Mouse (Mus musculus) kidney, postnatal 36 days (tissue): ENCODE data around the gene Rfx4.
A peak's percentile ranks its signal among the peaks of the same experiment; 100 is the strongest.

ENCODE experiments used
- DNase-seq, 2 experiments: peaks; one replicate each; pipeline ENCODE4 v3.0.0; 2021 to 2022; ENCODE audit warnings: mixed read lengths in 2 of 2

Rfx4 gene

DNA sequence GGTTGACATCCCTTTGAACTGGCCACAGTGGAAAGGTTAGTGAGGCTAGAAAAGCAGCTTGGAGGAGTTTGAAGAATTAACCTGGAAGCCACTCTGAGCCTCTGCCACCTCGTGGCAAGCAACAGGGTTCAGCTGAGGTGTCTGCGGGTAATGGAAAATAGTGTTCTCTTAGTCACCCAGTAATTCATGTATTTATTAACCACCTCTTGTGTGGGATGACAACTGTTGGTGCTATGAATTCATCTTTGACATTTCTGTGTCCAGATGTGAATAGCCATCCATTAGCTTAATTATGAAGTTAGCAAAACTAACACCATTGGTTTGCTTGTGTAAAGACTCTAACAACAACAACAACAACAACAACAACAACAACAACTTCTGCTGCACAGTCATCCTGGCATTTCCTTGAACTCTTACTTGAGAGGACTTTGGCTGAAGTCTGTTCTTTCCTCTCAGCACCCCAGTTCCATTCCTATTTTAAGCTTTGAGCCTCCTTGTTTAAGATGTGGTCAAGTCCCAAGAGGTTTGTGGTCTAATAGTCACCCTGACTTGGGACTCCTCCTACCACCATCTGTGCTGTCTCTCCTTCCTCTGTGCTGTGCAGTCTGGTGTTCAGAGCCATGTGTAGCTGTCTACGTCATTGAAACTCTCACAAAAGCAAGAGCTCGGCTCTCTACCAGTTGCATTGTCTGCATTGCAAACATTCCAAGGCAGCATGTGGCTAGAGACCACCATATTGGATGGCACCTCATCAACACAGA lies 60.0 kb downstream of the Rfx4 start:
- DNase-seq: peak; percentile 5 to 20

DNA sequence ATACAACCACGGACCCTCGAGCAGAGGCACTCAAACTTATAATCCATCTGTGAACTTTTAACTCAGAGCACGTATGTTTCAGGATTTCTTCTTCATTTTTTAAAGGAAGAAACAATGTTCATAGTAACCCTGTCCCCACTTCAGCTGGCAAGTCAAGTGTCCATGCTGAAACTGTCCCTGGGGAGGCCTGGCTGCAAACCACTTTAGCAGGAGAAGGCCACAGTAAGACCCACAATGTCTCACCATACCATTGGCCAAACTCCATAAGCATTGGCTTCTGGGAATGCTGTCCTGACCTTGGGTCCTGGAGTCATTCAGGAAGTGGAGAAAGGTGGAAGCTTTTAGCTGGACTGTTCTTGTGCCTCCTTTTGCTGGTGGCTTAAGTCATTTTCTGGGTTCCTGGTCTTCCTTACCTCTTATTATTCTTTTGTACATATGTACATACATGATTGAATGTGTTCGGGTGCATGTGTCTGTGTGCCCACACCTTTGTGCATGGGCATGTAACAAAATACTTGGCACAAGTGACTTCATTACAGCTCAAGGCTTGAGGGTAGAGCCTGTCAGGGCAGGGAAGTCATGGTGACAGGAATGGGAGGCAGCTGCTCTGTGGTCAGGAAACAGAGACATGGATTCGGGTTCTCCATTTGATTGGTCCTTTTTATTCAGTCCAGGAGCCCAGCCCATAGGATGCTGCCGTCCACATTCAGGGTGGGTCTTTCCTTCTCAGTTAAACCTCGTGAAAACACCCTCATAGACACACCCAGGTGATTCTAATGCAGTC lies 61.4 kb downstream of the Rfx4 start:
- DNase-seq: no peak

DNA sequence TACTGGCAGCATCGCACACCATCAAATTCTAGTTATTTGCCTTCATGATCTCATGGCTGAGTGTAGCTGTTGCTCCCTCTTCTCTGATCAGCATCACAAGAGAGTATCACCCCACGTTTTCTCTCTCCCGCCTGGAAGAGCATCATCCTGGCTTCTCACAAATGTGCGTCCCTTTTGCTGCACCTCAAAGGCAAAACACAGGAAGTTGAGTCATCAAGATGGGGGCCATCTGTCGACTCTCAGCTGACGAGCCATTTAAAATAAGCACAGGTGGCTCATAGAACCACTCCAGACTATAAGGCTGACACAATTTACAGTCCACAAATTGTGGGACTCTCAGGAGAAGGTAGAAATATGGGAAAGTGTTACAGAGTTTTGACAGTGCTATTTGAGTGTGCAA lies 63.8 kb downstream of the Rfx4 start:
- DNase-seq: no peak

DNA sequence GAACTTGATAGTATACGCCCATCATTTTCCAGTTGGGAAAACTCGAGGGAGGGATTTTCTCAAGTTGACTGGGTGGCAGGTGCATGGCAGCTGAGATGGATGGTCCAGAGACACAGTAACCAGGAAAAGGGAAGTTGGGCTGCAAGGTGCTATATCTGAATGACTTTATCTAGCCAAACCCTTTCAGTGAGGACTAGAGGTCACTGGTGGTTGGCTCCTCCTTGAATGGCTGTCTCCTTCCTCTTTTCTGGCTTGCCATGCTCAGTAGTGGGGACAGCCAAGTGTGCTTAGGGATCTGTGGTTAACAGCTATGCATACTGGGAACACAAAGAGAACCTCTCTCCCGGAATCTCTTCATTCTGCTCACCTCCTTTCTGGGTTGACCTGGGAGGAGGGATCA lies 64.4 kb downstream of the Rfx4 start:
- DNase-seq: no peak

DNA sequence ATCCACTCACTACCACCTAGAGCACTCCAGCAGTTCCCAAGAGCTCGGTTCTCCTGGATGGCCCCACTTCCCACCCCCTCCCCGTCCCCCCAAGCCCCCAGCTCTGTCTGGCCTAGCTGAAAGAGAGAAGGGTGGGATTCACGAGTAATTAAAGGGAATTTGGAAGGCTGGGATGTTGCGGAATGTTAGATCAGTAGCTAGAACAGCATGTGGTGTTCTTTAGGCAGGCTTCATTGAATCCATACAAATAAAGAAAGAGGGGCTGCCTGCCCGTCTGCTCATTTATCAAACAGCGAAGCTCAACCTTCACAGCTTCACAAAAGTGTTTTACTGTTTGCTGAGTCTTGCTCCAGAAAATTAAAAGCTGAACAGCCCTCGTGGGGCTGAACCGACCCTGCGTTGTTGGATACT lies 66.9 kb downstream of the Rfx4 start:
- no peak for DNase-seq

DNA sequence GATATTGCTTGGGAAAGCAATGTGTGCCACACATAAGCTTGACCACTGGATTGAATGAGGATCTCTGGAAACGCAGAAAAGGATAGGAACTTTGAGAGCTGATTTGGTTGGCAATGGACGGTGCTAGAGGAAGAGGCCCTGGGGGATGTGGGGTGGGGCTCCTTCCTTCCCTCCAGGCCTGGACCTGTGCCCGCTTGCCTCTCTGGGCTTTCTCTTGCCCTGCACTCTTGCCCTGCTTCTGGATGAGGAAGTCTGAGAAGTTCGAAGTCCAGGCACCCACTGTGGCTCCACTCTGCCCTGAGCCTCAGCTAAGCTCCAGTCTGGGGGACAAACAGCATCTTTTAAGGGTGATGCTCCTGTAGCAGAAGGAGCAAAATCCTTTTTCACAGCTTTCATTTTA lies 67.8 kb downstream of the Rfx4 start:
- peak; percentile 29 to 63 for DNase-seq

DNA sequence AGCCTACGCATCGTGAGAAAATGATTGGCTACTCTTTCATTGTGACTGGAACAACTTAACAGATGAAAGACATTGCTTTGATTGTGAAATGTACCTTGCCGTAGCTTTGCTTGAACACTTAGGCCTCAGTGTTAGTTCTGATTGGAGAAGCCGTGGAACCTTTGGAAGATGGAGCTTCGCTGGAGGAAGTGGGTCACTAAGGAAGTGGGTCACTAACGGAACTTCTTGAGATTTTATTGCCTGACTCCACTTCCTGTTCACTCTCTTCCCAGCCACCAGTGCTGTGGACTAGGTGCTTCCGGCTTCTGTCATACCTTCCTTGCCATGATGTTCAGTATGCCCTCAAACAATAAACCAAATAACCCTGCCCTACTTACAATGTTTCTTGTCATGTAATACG lies 73.1 kb downstream of the Rfx4 start:
- DNase-seq: no peak

DNA sequence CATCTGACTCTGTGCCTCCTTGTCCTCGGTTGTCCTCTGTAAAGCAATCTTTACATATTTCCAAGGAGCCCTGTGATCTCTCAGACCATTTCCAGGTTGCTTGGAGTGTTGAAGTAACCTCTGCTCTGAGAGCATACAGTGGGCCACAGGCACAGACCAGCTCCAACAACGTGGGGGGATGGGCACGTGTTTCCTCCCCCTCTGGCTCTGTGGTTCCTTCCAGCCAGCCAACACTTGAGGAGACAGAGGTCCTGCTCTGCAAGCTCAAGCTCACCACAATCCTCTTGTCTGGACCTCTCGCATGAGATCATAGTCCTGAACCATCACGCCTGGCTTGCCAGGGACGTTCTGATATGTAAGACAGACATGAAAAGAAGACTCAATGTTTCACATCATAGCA lies 79.7 kb downstream of the Rfx4 start:
- no peak for DNase-seq

DNA sequence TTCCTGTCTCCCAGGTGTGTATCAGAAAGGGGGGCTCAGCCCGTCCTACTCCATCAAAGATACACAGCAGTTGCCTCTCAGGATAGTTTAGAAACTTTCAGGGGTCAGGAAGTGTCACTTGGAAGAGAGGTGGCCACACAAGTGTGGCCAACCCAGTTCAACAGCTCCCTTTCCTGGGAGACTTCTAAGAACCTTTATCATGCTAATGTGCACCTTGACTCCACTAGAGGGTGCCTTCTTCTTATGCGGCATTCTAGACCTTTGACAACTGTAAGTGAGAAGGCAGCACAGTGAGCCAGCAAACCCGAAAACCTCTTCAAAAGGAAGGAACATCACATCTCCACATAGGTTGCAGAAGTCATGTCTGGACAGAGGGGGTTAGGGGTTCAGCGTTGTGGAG lies 80.2 kb downstream of the Rfx4 start:
- peak; percentile 46 to 62 for DNase-seq

DNA sequence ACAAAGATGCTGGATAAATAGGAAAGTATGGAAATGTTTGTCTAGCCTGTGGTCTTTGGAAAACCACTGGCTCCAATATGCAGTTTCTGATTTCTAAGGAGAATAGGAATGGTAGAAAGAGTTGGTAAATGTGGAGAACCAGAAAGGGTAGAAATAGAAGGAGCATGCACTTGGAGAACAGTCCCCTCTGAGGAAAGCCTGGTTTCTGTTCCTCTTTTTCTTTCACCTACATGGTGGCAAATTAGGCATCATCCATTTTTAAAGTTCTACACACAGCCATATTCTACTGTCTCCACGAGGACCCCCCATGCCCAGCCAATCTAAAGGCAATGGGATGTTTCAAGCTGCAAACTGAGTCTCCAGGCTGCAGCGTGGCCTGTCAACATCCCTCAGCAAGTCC lies 81.5 kb downstream of the Rfx4 start:
- DNase-seq: no peak

DNA sequence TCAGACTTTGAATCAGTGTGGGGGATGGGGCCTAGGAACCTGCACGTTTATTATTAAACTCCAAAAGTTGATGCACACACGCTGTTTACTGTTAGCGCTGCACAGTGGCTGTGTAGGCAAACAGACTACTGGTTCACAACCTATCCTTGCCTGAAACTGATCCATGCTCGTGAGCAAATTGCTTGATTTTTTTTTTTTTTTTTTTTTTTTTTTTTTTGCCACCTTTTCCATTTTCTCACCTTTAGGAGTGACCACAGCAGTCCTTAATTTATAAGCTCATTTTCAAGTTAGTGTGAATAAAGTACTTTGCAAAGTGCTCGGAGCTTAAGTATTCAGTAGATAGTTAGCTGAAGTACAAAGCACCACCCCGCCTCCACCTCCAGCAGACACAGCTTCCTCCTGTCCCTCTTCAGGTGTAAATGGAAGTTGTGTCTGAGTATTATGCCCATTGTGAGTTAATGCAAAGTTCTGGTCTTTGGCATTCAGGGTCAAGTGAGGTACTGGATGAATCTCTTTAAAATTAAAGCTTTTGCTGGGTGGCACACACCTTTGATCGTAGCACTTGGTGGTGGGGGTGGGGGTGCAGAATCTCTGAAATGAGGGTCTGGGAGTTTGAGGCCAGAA lies 83.1 kb downstream of the Rfx4 start:
- no peak for DNase-seq

DNA sequence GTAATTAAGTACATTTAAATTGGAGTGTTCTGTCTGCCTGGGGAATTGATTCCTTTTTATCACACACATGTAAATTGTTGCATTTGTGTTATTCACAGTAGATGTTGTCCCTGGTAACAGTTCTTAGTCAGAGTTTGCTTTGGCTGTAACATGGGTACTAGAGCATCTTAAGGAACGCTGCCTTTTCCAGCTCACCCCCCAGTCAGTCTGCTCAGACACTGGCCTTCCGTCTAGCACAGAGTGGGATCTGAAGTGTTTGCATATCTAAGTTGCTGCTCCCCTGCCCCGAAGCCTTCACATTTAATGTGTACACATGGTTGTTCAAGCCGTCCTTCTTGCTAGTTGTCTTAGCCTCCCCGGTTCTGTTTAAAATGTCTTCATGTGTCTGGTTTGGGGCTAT lies 90.8 kb downstream of the Rfx4 start:
- DNase-seq: no peak

DNA sequence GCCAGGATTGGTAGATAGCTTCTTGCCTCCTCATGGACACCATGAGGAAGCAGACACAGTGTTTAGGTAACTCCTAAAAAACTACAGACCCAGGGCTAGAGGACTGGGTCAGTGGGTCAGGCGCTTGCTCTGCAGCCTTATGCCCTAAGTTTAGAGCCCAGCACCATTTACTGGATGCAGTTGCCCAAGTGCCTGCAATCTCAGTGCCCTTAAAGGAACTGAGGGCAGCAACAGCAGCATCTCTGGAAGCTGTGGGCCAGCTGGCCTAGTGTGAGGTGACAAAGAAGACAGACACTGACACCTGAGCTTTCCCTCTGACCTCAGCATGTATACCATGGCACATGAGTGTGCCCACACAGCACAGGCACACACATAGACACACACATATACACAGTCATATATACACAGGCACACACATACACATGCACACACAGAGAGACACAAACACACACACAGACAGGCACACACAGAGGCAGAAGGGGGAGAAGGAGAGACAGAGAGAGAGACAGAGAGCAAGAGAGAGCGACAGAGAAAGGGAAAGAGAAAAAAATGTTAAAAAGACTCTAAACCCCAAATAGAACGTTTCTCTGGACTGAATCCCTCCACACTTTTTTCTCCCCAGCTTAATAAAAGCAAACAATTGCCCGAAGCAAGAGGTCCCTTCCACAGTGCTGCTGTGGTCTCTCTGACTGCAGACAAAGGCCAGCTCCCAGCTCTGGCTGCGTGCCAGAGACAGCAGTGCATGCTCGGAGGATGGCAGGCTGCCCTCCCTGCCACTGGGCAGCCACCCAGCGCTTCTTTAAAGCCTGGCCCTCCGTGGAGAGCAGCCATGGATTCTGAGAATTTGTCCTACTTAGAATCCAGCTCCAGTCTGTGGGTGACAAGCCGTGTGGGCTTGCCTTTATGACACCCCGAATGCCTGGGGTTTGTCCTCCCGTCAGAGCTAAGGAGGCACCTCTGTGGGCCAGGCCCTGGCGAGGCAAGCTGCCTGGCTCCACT lies 96.4 kb downstream of the Rfx4 start:
- peak; percentile 76 to 91 for DNase-seq

DNA sequence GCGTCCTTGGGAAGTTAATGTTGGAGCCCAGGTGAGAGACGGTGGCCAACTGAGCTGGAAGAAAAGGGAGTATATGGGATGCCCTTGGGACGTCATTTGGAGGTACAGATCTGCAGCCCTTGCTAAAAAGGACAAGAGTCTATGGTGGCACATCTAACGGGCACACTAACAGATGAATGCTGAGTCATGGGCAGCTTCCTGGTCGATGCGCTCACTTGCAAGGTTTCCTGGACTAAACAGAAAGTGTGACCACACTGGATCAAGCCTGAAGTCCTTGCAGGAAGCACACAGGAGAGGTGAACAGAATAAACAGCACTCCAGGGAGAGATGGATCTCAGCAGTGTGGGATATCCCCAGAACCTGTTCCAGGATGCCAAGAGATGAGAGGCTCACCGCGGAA lies 98.2 kb downstream of the Rfx4 start:
- no peak for DNase-seq

DNA sequence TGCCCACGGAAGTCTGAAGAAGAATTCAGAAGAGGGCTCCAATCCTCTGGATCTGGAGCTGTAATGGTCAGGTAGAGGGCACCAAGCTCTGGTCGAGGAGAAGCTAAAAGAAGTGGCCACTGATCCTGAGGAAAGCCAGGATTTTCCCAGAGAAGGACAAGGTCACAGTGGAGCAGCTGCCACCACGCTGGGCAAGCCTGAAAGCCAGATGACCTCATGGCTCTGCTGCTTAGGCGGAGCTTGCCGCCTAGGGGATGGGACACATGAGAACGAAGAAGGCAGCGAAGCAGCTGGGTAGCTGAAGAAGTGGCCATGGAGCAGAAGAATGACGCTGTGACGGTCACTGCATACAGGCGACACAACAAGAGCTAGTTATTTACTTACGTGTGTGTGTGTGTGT lies 99.6 kb downstream of the Rfx4 start:
- DNase-seq: no peak

DNA sequence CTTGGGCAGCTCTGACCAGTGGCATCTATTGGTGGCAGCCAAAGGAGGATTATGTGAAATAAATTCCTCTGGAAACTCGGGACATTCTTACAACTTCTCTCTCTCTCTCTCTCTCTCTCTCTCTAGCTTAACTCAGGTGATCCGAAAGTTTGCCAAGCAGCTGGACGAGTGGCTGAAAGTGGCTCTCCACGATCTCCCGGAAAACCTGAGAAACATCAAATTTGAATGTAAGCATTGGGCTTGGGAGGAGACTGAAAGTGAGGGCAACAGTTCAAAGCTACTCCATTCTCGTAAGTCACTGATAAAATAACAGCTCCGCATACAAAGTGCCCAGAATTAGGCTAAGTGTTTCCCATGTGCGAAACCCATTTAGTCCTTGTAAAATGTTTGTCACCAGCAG lies 102.5 kb downstream of the Rfx4 start:
- DNase-seq: no peak

DNA sequence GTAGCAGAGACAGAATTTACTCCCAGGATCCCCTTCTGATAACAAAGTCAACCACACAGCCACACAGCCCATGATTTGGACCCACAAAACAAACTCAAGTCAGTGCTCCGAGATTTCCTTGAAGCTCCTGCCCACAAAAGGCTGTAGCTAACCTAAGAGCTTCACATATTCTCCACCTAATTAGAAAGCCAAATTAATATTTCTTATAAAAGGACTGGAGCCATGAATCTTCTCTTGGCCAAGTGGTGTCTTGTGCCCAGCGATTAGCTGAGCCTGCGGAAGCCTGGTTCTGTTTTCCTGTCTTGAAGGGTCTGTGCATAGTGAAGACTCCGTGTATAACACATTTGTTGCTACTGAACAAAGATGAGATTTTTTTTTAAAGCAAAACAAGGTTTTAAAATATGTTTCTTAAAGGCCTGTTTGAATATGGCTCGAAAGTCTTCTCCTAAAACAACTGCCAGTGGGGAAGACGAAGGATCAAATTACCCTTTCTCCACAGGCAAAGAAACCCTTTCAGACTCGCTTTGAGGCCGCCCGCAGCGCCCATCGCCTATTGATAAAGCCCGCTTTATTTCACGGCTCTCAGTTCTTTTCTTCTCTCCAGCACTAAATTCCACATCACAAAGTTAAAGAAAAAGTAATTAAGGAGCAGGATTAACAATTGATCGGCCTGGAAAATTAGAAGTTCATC lies 103.1 kb downstream of the Rfx4 start:
- DNase-seq: no peak

DNA sequence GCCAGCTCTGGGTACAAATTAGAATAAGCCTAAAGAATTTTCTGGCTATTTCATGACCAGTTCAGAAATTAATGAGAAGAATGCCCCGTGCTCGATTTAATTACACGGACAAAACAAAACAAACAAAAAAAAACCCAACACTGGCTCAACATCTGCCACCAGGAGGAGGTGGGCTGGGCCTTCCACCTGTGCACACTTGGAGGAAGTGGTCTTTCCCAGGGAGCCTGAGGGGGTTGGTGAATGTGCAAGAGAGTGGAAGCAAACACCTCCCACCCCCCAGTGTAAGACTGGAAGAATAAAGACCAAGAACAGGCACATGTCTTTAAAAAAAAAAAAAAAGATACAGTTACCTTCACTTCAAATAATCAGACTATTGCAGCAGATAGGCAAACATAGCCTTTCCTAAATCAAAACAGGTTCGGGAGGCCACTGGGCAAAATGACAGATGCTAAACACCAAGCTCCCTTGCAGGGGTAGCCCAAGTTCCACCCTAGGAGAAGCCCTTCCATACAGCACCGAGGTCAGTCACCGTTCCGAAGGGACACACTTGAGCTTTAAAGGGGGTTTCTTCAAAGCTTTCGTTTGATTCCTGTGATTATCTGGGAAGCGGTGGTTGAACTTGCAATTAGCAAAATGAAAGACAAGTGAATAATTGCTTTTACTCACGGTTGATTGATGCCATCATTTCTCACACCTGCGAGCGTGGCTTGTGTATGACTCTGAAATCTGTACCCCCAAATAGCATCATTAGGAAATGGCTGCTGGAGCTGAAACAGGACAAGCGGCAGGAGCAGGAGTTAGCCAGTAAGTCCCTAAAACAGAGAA lies 103.9 kb downstream of the Rfx4 start:
- DNase-seq: no peak

DNA sequence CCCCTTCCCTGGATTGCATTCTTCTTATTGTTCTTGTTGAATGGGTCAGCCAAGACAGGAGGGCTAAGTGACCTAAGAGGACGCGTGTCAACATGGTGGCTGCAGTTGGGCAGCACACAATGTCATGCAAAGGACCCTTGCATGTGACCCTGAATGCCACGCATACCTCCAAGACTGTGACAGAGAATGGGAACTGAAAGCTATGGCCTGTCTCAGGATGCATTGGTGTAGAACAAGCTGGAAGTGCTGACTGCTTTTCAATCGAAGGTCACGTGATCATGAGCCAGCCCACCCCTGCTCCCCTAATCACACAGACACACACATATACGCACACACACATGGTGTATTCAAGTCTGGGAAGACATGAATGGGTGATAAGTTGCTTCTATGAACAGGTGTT lies 107.6 kb downstream of the Rfx4 start:
- no peak for DNase-seq

DNA sequence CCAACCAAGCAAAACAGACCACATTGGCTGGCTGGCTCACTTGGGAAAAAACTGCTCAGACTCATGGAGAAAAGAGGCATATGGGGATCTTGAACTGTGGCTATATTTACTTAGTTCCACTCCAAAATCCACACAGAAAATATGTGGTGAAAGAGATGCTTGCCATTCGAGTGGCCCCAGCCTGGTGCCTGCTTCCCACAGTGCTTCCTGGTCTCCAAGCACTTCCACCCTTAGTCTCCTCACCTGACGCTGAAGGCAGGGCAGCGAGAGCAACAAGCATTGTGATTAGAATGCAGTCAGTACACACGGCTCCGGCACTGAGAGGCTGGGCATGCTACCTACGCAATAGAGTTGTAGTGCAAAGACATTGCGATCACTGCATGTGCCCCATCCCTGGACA lies 111.7 kb downstream of the Rfx4 start:
- DNase-seq: no peak

DNA sequence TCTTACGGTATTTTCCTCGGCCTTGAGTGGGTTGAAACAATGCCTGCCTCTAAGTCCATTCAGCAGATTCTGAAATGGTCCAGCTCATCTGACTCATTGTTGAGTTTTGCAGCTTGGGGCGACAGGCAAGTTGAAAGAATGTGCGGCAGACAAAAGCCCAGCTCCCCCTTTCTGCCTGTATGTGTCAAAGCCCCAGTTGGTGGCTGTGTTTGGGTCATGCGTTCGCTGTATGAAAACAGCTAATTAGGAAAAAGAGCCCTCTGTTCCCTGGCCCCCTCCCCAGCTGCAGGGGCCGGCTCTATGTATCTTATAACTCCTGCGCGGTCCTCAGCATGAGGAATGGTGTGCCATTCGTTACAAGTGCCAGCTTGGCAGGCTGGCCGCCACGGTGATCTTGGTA lies 115.4 kb downstream of the Rfx4 start:
- DNase-seq: no peak
